Mouse (Mus musculus) spleen, adult 2 months (tissue): ENCODE measurements around the gene Prrt2.

Experiments
- CTCF ChIP-seq: fragments of 200-500 bp; IDR thresholded peaks from 2 replicates; pipeline ENCODE4 v1.5.1; 2011; ENCODE audit warnings: mild to moderate bottlenecking, inconsistent platforms; ENCODE audit not compliant: insufficient read depth, insufficient read length, insufficient replicate concordance; ENCODE audit errors: extremely low read depth
- POLR2A ChIP-seq: fragments of 200-500 bp; IDR thresholded peaks from 2 replicates; pipeline ENCODE4 v1.6.1; 2011; ENCODE audit warnings: low read depth, low read length, inconsistent platforms

DNA sequence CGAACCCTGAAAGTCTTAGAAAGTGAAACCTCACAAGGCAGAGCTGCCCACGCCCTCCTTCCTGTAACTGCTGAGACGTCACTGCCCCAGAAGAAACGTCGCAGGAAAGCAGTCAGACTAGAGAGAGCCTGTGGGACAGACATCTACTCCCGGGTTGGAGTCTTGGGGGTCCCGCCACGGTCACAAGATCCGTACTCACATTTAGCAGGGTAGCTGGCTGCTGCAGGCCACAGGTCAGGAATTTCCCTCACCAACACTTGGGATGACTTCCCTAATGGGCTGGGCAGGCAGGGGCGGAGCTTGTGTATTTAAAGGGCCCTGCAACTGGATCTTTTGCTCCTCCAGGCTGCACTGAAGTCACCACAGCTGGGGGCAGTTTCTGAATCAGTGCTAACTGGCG lies 6.7 kb downstream of the Prrt2 start, which contains the start of gene Mvp:
- no peak for TF ChIP-seq POLR2A
- no peak for TF ChIP-seq CTCF
